Mouse (Mus musculus): ENCODE measurements at regions not wholly inside any gene's neighbourhood (a gene's known extent, or its start where the extent isn't known, plus 50 kb on each side); places are given as distances from the start of the nearest gene placed in this dataset.

GRCm38 (mm10) chr10:16589399-16589798, 1133.6 kb upstream of the Cited2 start:
- peak in 1 of 2 experiments; percentile 15 for DNase-seq (ENCODE audit: low spot score in 2 of 2)

- DNase-seq (ENCODE audit: low spot score in 2 of 2) = no peak
Observed at GRCm38 (mm10) chr10:16592870-16593269, 1130.1 kb upstream of the Cited2 start.

GRCm38 (mm10) chr10:16600041-16600440, 1123.0 kb upstream of the Cited2 start:
- DNase-seq (ENCODE audit: low spot score in 2 of 2) = no peak

- DNase-seq (ENCODE audit: low spot score in 2 of 2) = no peak
Observed at GRCm38 (mm10) chr10:16600551-16601224, 1122.3 kb upstream of the Cited2 start.

- DNase-seq (ENCODE audit: low spot score in 2 of 2) = no peak
Observed at GRCm38 (mm10) chr10:16601225-16601595, 1121.8 kb upstream of the Cited2 start.

- no peak for DNase-seq (ENCODE audit: low spot score in 2 of 2)
Observed at GRCm38 (mm10) chr10:16608339-16608738, 1114.7 kb upstream of the Cited2 start.

GRCm38 (mm10) chr10:16618752-16619151, 1104.3 kb upstream of the Cited2 start:
- DNase-seq (ENCODE audit: low spot score in 2 of 2) = no peak

- DNase-seq (ENCODE audit: low spot score in 2 of 2) = no peak
Observed at GRCm38 (mm10) chr10:16619584-16619983, 1103.4 kb upstream of the Cited2 start.

- DNase-seq (ENCODE audit: low spot score in 2 of 2) = no peak
Observed at GRCm38 (mm10) chr10:16620804-16621559, 1102.0 kb upstream of the Cited2 start.

- no peak for DNase-seq (ENCODE audit: low spot score in 2 of 2)
Observed at GRCm38 (mm10) chr10:16622821-16623220, 1100.2 kb upstream of the Cited2 start.

- DNase-seq (ENCODE audit: low spot score in 2 of 2) = no peak
Observed at GRCm38 (mm10) chr10:16633236-16633635, 1089.8 kb upstream of the Cited2 start.

- no peak for DNase-seq (ENCODE audit: low spot score in 2 of 2)
Observed at GRCm38 (mm10) chr10:16635463-16635862, 1087.6 kb upstream of the Cited2 start.

- peak in 1 of 2 experiments; percentile 6 for DNase-seq (ENCODE audit: low spot score in 2 of 2)
Observed at GRCm38 (mm10) chr10:16637006-16637405, 1086.0 kb upstream of the Cited2 start.

- DNase-seq (ENCODE audit: low spot score in 2 of 2) = no peak
Observed at GRCm38 (mm10) chr10:16638111-16638510, 1084.9 kb upstream of the Cited2 start.

GRCm38 (mm10) chr10:16640136-16640535, 1082.9 kb upstream of the Cited2 start:
- no peak for DNase-seq (ENCODE audit: low spot score in 2 of 2)

GRCm38 (mm10) chr10:16650120-16650519, 1072.9 kb upstream of the Cited2 start:
- DNase-seq (ENCODE audit: low spot score in 2 of 2) = no peak

- DNase-seq (ENCODE audit: low spot score in 2 of 2) = no peak
Observed at GRCm38 (mm10) chr10:16652450-16652849, 1070.6 kb upstream of the Cited2 start.

GRCm38 (mm10) chr10:16664483-16664882, 1058.5 kb upstream of the Cited2 start:
- no peak for DNase-seq (ENCODE audit: low spot score in 2 of 2)

- no peak for DNase-seq (ENCODE audit: low spot score in 2 of 2)
Observed at GRCm38 (mm10) chr10:16670286-16670685, 1052.7 kb upstream of the Cited2 start.

- no peak for DNase-seq (ENCODE audit: low spot score in 2 of 2)
Observed at GRCm38 (mm10) chr10:16681001-16681400, 1042.0 kb upstream of the Cited2 start.

GRCm38 (mm10) chr10:16685352-16685751, 1037.7 kb upstream of the Cited2 start:
- DNase-seq (ENCODE audit: low spot score in 2 of 2) = no peak

- no peak for DNase-seq (ENCODE audit: low spot score in 2 of 2)
Observed at GRCm38 (mm10) chr10:16706976-16707375, 1016.0 kb upstream of the Cited2 start.

GRCm38 (mm10) chr10:16713143-16713542, 1009.9 kb upstream of the Cited2 start:
- no peak for DNase-seq (ENCODE audit: low spot score in 2 of 2)
